Mouse (Mus musculus): ENCODE measurements around the gene Cyp2w1. TPM values are rescaled to one million over a fixed set of nuclear protein-coding genes. Genes with fewer than 3 reads are reported as not detected.

Cyp2w1 gene
- not detected for polyA plus RNA-seq (2014; fragmentation: Illumina TruSeq; extraction: RNeasy Lipid Tissue Mini Kit (QIAGEN cat#74804); ENCODE audit: low read depth, low replicate concordance)

DNA sequence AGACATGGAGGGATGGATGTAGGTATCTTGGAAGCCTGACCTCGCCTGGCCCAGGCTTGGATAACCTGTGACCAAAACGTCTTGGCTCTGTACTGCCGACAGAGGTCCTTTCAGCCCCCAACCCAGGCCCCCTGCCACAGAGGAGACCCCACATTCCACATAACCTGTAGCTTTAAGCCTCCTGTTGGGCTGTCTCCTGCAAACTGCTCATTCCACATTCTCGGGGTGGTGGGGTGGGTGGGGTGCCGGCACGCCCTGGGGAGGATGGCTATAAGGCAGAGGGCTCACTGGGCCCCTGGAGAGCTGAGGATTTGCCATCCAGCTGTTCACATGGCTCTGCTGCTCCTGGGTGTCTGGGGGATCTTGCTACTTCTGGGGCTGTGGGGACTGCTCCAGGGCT, at the start of gene Cyp2w1:
Gene Cyp2w1, plus strand, starts transcription at position 301 of the 400 bp plus-strand sequence.

DNA sequence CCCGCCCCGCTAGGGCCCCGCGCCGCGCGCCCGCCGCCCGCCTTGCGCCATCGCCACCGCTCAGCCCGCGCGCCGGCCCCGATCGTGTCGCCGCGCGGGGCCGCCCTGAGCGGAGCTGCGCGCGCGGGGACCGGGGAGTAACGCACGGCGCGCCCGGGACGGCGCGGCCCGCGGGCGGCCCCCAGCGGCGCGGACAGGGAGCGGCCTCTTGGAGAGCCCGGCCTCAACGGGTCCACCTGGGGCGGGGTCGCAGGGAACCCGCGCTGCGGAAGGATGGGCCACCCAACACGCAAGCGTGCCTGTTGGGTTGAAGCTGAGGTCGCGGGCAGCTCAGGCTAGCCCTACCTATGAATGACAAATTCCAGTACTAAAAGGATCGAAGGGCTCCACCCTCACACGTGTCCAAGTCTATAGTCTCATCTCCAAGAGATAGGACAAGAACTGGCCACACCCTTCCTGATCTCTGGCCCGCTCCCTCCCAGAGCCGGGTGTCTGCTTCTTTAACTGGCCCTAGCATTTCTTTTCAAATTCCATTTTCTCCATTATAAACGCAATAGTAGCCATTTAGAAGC, 26.9 kb upstream of the Cyp2w1 start, which contains the start of gene Adap1:
Gene Adap1, minus strand, starts transcription at position 228 of the 572 bp plus-strand sequence.

DNA sequence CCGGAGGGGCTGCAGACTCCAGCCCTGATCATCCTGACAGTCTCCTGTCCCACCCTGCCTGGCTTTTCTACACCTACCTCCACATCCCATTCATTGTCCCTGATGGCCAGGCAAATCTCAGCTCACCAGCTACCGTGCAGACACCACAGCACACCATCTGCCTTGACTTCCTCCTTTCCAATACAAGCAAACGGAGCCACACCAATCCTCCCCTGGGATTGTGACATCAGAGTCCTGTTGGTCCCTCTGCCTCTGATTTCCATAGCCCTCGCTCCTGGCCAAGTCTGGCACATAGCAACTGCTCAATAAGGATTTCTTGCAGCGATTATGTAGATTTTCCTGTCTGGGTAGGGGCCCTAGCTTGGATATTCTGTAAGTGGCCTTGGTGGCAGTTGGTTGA, 1.3 kb upstream of the Cyp2w1 start, which contains the start of gene Cox19:
Gene Cox19, minus strand, starts transcription at position 285 of the 400 bp plus-strand sequence.

GRCm38 (mm10) chr5:139377468-139378270, 25.3 kb downstream of the Cyp2w1 start, which contains the start of gene Gpr146:
Gene Gpr146 (plus strand): TSS chr5:139377697.

DNA sequence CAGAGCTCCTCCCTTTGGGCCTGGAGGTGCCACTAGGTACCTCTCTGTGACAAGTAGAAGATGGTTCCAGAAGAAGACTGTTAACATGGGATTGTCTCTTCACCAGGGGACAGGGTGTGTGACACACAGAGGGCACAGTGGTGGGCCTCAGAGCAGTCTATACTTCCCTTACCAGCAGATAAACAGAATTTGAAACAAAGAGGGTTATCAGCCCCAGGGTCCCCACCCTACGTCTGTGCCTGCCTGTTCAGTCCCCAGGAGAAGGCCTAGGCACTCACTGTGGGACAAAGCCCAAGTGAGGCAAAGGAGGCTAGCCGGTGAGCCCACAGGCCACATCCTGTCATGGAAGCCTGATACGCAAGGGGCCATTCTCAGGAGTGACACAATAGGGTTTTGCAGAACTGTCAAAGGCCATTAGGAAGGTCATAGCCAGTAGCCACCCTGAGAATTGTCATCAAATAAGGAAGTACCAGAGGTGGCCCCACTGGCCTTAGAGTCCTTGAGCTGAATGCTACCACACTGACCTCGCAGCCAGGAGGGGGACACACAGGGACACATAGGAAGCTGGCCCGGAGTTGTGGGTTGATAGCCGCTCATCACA, 52.5 kb downstream of the Cyp2w1 start, which contains the start of gene C130050O18Rik:
Gene C130050O18Rik, plus strand, starts transcription at position 480 of the 601 bp plus-strand sequence.

Other genes with a start within 250 kb of the Cyp2w1 start
- gene Prkar1b, start 202.6 kb upstream of the Cyp2w1 start, polyA plus RNA-seq (2014; fragmentation: Illumina TruSeq; extraction: RNeasy Lipid Tissue Mini Kit (QIAGEN cat#74804); ENCODE audit: low read depth, low replicate concordance), result not detected
- 2.3 TPM for gene Dnaaf5, start 202.4 kb upstream of the Cyp2w1 start, polyA plus RNA-seq (2014; fragmentation: Illumina TruSeq; extraction: RNeasy Lipid Tissue Mini Kit (QIAGEN cat#74804); ENCODE audit: low read depth, low replicate concordance)
- 3.8 TPM for gene Sun1, start 152.0 kb upstream of the Cyp2w1 start, polyA plus RNA-seq (2014; fragmentation: Illumina TruSeq; extraction: RNeasy Lipid Tissue Mini Kit (QIAGEN cat#74804); ENCODE audit: low read depth, low replicate concordance)
- 4.2 TPM for gene Get4, start 100.3 kb upstream of the Cyp2w1 start, polyA plus RNA-seq (2014; fragmentation: Illumina TruSeq; extraction: RNeasy Lipid Tissue Mini Kit (QIAGEN cat#74804); ENCODE audit: low read depth, low replicate concordance)
- not detected for gene Adap1, start 27.0 kb upstream of the Cyp2w1 start, polyA plus RNA-seq (2014; fragmentation: Illumina TruSeq; extraction: RNeasy Lipid Tissue Mini Kit (QIAGEN cat#74804); ENCODE audit: low read depth, low replicate concordance)
- 10.4 TPM for gene Cox19, start 1.2 kb upstream of the Cyp2w1 start, polyA plus RNA-seq (2014; fragmentation: Illumina TruSeq; extraction: RNeasy Lipid Tissue Mini Kit (QIAGEN cat#74804); ENCODE audit: low read depth, low replicate concordance)
- gene Gpr146, start 25.1 kb downstream of the Cyp2w1 start, polyA plus RNA-seq (2014; fragmentation: Illumina TruSeq; extraction: RNeasy Lipid Tissue Mini Kit (QIAGEN cat#74804); ENCODE audit: low read depth, low replicate concordance), result 10.5 TPM
- gene C130050O18Rik, start 52.7 kb downstream of the Cyp2w1 start, polyA plus RNA-seq (2014; fragmentation: Illumina TruSeq; extraction: RNeasy Lipid Tissue Mini Kit (QIAGEN cat#74804); ENCODE audit: low read depth, low replicate concordance), result not detected
- not detected for gene Gper1, start 70.5 kb downstream of the Cyp2w1 start, polyA plus RNA-seq (2014; fragmentation: Illumina TruSeq; extraction: RNeasy Lipid Tissue Mini Kit (QIAGEN cat#74804); ENCODE audit: low read depth, low replicate concordance)
- gene 3110082I17Rik, start 107.9 kb downstream of the Cyp2w1 start, polyA plus RNA-seq (2014; fragmentation: Illumina TruSeq; extraction: RNeasy Lipid Tissue Mini Kit (QIAGEN cat#74804); ENCODE audit: low read depth, low replicate concordance), result 0.26 TPM
- 3.2 TPM for gene Zfand2a, start 131.9 kb downstream of the Cyp2w1 start, polyA plus RNA-seq (2014; fragmentation: Illumina TruSeq; extraction: RNeasy Lipid Tissue Mini Kit (QIAGEN cat#74804); ENCODE audit: low read depth, low replicate concordance)
- not detected for gene Uncx, start 190.9 kb downstream of the Cyp2w1 start, polyA plus RNA-seq (2014; fragmentation: Illumina TruSeq; extraction: RNeasy Lipid Tissue Mini Kit (QIAGEN cat#74804); ENCODE audit: low read depth, low replicate concordance)

Measured in liver, adult 10 weeks (tissue).